Mouse (Mus musculus) hindbrain, embryonic 10.5 days (tissue): ENCODE results near the gene Gm10799. TPM values are rescaled to one million over a fixed set of nuclear protein-coding genes. Genes with fewer than 3 reads are reported as not detected.

Experiments used
- DNase-seq: peaks from one replicate; pipeline ENCODE4 v3.0.0-alpha.2; 2017; ENCODE audit warnings: low spot score
- H3K27ac ChIP-seq: fragments of 300-500 bp; sonication (generic); 2 replicates; pipeline ENCODE4 v1.5.1; 2016; ENCODE audit warnings: mild to moderate bottlenecking, moderate library complexity
- H3K27me3 ChIP-seq: fragments of 300-500 bp; sonication (generic); 2 replicates; pipeline ENCODE4 v1.6.1; 2016; ENCODE audit warnings: mild to moderate bottlenecking; ENCODE audit not compliant: poor library complexity, insufficient read depth, severe bottlenecking
- H3K36me3 ChIP-seq: fragments of 300-500 bp; sonication (generic); 2 replicates; pipeline ENCODE4 v1.6.1; 2016; ENCODE audit warnings: mild to moderate bottlenecking, moderate library complexity
- H3K4me1 ChIP-seq: fragments of 300-500 bp; sonication (generic); replicated peaks from 2 replicates; pipeline ENCODE4 v1.6.1; 2016; ENCODE audit warnings: mild to moderate bottlenecking
- H3K4me3 ChIP-seq: fragments of 300-500 bp; sonication (generic); 2 replicates; pipeline ENCODE4 v1.5.1; 2016; ENCODE audit warnings: mild to moderate bottlenecking, moderate library complexity
- H3K9me3 ChIP-seq: fragments of 300-500 bp; sonication (generic); 2 replicates; pipeline ENCODE4 v1.6.1; 2016; ENCODE audit warnings: mild to moderate bottlenecking, moderate library complexity
- WGBS: fragments of 180-500 bp; shearing (Covaris S2); methylation state at CpG from one replicate; pipeline ENCODE4 v1.1.7; 2016; 5-methylcytosine and 5-hydroxymethylcytosine counted together
- polyA plus RNA-seq: library from polyadenylated mRNA; unstranded; fragments of >200 nt; fragmentation: Nextera tagmentation; extraction: Ambion mirVana; gene quantifications from 2 replicates; pipeline ENCODE4 v1.2.1, GENCODE M21; 2016

The Gm10799 gene
- polyA plus RNA-seq, 1 experiment from 2014 or later = not detected

GRCm38 (mm10) chr2:104059786-104060185, 8.6 kb downstream of the Gm10799 start:
- no peaks in the 10 kb centered on the region for H3K4me1 ChIP-seq
- DNase-seq = no peak
- H3K27ac ChIP-seq = no peak overlapping the region
- no peaks in the 10 kb centered on the region for H3K27me3 ChIP-seq
- peaks cover 41% of the 10 kb centered on the region for H3K36me3 ChIP-seq
- no peak overlapping the region for H3K4me3 ChIP-seq
- 76% methylated on average over 10 of the region's 10 CpGs for WGBS
- H3K9me3 ChIP-seq = no peaks in the 10 kb centered on the region

DNA sequence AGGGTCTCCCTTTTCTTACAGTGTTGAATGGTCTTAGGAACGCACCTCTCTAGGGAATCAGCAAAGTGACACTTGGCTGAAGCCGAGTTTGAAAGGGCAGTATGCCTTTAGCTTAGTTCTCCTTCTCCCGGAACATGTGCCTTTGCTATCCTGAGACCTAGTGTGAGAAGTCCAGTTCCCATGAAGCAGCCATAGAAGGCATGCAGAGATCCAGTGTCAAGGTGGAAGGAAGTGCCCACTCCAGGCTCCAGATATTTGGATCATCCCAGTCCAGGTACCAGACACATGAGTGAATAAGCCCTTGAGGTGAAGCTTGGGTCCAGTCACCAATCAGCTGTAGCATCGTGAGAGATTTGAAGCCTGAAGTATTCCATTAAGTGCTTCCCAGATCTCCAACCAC, 9.4 kb downstream of the Gm10799 start:
- Histone ChIP-seq H3K9me3 (no peaks in the 10 kb centered on the region), H3K27ac (no peak overlapping the region), H3K27me3 (no peaks in the 10 kb centered on the region), H3K36me3 (peaks cover 50% of the 10 kb centered on the region), H3K4me1 (no peaks in the 10 kb centered on the region), H3K4me3 (no peak overlapping the region)
- no peak for DNase-seq
- 89% methylated on average over 4 of the region's 4 CpGs for WGBS

DNA sequence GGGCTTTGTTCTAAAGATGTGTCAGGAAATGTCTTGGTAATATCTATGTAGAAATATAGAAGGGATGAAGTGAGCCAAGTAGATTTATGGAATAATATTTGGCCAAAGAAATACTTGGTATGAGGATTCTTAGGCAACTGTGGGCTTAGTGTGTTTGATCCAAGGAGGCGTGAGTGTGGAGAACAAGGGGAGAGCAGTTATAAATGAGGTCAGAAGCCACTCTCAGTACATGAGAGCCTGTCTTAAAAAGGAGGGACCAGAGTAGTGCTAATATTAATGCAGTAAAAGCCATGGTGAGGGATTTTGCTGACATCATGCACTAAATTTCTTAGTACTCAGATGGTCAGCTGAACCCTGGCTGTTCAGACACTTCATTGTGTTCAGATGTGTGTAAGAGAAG, 10.0 kb downstream of the Gm10799 start:
- Histone ChIP-seq H3K9me3 (no peaks in the 10 kb centered on the region), H3K4me3 (no peak overlapping the region), H3K27me3 (no peaks in the 10 kb centered on the region), H3K27ac (no peak overlapping the region), H3K36me3 (peaks cover 54% of the 10 kb centered on the region), H3K4me1 (no peaks in the 10 kb centered on the region)
- WGBS = 100% methylated on average over 1 of the region's 1 CpGs
- DNase-seq = no peak

- no peak overlapping the region for H3K27ac ChIP-seq
These were observed 23.8 kb downstream of the Gm10799 start for GRCm38 (mm10) chr2:104044479-104045080.

GRCm38 (mm10) chr2:104043624-104044478, 24.5 kb downstream of the Gm10799 start:
- H3K4me3 ChIP-seq = no peak overlapping the region
- H3K4me1 ChIP-seq = 0 out of 2 replicates have a peak, but pooled peaks cover 12% of the 10 kb centered on the region
- H3K9me3 ChIP-seq = no peaks in the 10 kb centered on the region
- H3K27ac ChIP-seq = no peak overlapping the region
- DNase-seq = no peak
- no peaks in the 10 kb centered on the region for H3K27me3 ChIP-seq
- WGBS = 45% methylated on average over 5 of the region's 5 CpGs
- peaks cover 47% of the 10 kb centered on the region for H3K36me3 ChIP-seq

More at GRCm38 (mm10) chr2:104044479-104045080, 23.8 kb downstream of the Gm10799 start:
- H3K27me3 ChIP-seq = no peaks in the 10 kb centered on the region
- WGBS = 83% methylated on average over 1 of the region's 1 CpGs
- no peak for DNase-seq
- H3K4me3 ChIP-seq = no peak overlapping the region
- H3K4me1 ChIP-seq = 0 out of 2 replicates have a peak, but pooled peaks cover 12% of the 10 kb centered on the region
- H3K36me3 ChIP-seq = peaks cover 47% of the 10 kb centered on the region
- no peaks in the 10 kb centered on the region for H3K9me3 ChIP-seq

- Histone ChIP-seq H3K9me3 (no peaks in the 10 kb centered on the region), H3K4me3 (no peak overlapping the region), H3K27ac (no peak overlapping the region), H3K4me1 (0 out of 2 replicates have a peak, but pooled peaks cover 12% of the 10 kb centered on the region), H3K27me3 (no peaks in the 10 kb centered on the region), H3K36me3 (peaks cover 44% of the 10 kb centered on the region)
- WGBS = 95% methylated on average over 15 of the region's 15 CpGs
- DNase-seq = no peak
These were observed 25.6 kb downstream of the Gm10799 start for GRCm38 (mm10) chr2:104042766-104043165.

GRCm38 (mm10) chr2:104041632-104042031, 26.7 kb downstream of the Gm10799 start:
- no peak for DNase-seq
- WGBS = 85% methylated on average over 5 of the region's 5 CpGs
- Histone ChIP-seq H3K9me3 (no peaks in the 10 kb centered on the region), H3K27ac (no peak overlapping the region), H3K27me3 (no peaks in the 10 kb centered on the region), H3K36me3 (peaks cover 48% of the 10 kb centered on the region), H3K4me3 (no peak overlapping the region), H3K4me1 (0 out of 2 replicates have a peak, but pooled peaks cover 12% of the 10 kb centered on the region)

DNA sequence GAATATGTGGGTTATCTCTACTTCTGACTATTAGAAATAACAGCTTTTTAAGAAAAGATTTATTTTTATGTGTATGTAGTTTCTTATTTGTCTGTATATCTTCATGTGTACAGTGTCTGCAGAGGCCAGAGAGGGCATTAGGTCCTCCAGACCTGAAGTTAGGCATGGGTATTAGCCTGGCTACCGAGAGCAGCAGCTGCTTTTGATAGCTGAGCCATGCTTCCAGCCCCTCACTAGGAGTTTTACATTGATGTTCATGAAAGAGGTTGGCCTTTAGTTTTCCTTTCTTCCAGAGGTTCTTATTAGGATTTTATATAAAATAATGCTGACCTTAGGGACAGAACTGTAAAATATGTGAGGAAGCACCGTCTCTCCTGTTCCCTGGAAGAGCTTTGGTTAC, 30.1 kb downstream of the Gm10799 start:
- Histone ChIP-seq H3K4me1 (0 out of 2 replicates have a peak, but pooled peaks cover 2% of the 10 kb centered on the region), H3K36me3 (peaks cover 61% of the 10 kb centered on the region), H3K27me3 (no peaks in the 10 kb centered on the region), H3K27ac (no peak overlapping the region), H3K4me3 (no peak overlapping the region), H3K9me3 (no peaks in the 10 kb centered on the region)
- no peak for DNase-seq
- WGBS = 63% methylated on average over 2 of the region's 2 CpGs

- H3K4me3 ChIP-seq = no peak overlapping the region
- no peak overlapping the region for H3K27ac ChIP-seq
- H3K27me3 ChIP-seq = no peaks in the 10 kb centered on the region
- no peak for DNase-seq
- no peaks in the 10 kb centered on the region for H3K9me3 ChIP-seq
- no peaks in the 10 kb centered on the region for H3K4me1 ChIP-seq
- WGBS = 79% methylated on average over 3 of the region's 3 CpGs
- H3K36me3 ChIP-seq = peaks cover 70% of the 10 kb centered on the region
These were observed 32.0 kb downstream of the Gm10799 start for GRCm38 (mm10) chr2:104036316-104036715.

- DNase-seq = no peak
- Histone ChIP-seq H3K27ac (no peak overlapping the region), H3K4me3 (no peak overlapping the region), H3K9me3 (no peaks in the 10 kb centered on the region), H3K27me3 (no peaks in the 10 kb centered on the region), H3K36me3 (peaks cover 67% of the 10 kb centered on the region), H3K4me1 (no peaks in the 10 kb centered on the region)
- WGBS = 92% methylated on average over 6 of the region's 6 CpGs
These were observed 32.8 kb downstream of the Gm10799 start for GRCm38 (mm10) chr2:104035595-104035994.

DNA sequence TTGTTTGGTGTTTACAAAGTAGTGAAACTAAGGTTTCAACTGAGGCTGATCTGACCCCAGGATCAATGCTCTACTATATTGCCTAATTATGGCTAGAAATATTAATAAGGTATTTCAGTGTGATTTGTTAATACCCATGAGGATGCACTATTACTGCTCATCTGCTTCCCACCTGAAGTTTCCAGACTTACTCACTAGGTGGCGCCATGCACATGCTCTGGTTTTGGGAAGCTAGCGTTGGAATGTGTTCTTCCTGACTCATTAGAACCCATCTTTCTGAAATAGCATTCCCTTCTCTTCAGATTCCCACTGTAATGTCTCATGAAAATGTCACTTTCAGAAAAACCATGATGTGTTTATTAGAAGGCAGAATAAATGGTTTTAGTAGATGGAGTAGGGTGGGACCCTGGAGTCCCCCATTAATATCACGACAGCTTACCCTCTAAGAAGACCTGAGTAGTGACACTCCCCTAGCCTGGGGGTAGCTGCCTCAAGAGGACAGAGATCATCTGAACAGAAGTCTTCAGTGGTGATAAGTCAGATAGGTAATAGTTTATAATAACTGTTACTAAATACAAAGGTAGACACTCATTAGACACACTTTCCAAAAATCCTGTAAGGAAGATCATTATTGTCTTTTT, 33.4 kb downstream of the Gm10799 start:
- 37% methylated on average over 3 of the region's 3 CpGs for WGBS
- H3K36me3 ChIP-seq = peaks cover 61% of the 10 kb centered on the region
- DNase-seq = peak; percentile 64

DNA sequence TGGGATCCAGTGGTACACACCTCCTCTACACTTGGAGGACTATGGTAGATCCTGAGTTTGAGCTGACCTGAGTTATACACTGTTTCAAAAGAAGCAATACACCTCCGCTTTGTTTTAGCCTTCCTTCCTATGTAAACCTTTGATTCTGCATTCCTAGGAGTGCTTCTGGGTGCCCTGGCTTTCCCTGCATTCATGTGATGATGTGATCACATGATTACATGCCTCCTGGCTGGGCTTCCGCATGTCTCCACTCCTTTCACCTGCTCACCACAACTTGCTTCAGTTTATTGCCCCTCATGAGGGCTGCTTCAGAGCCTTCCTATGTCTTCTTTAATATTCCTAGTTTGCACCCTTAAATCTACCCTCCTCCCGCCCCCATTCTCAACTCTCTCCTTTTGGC, 36.3 kb downstream of the Gm10799 start:
- Histone ChIP-seq H3K36me3 (peaks cover 43% of the 10 kb centered on the region), H3K4me1 (peaks cover 28% of the 10 kb centered on the region), H3K27me3 (no peaks in the 10 kb centered on the region), H3K27ac (no peak overlapping the region), H3K4me3 (no peak overlapping the region), H3K9me3 (no peaks in the 10 kb centered on the region)
- 87% methylated on average over 3 of the region's 3 CpGs for WGBS
- no peak for DNase-seq

More for the DNA sequence above, 33.4 kb downstream of the Gm10799 start:
- Histone ChIP-seq H3K4me3 (no peak overlapping the region), H3K9me3 (no peaks in the 10 kb centered on the region), H3K27me3 (no peaks in the 10 kb centered on the region), H3K4me1 (peaks cover 2% of the 10 kb centered on the region; the same call in 1 of the 2 replicates), H3K27ac (no peak overlapping the region)

GRCm38 (mm10) chr2:104030381-104030780, 38.0 kb downstream of the Gm10799 start:
- Histone ChIP-seq H3K27me3 (no peaks in the 10 kb centered on the region), H3K27ac (no peak overlapping the region), H3K36me3 (peaks cover 28% of the 10 kb centered on the region), H3K4me3 (no peak overlapping the region), H3K4me1 (peaks cover 28% of the 10 kb centered on the region), H3K9me3 (no peaks in the 10 kb centered on the region)
- no peak for DNase-seq
- 85% methylated on average over 3 of the region's 3 CpGs for WGBS
